Mouse (Mus musculus) intestine, embryonic 15.5 days (tissue): ENCODE measurements at regions not wholly inside any gene's neighbourhood (a gene's known extent, or its start where the extent isn't known, plus 50 kb on each side); places are given as distances from the start of the nearest gene placed in this dataset.

ENCODE experiments used
- ATAC-seq: fragments of 200-750 bp; cut with Nextera tagmentation; 2 replicates; pipeline ENCODE4 v1.8.0; 2017; ENCODE audit warnings: moderate TSS enrichment, moderate library complexity
- H3K27ac ChIP-seq: fragments of 300-500 bp; sonication (generic); 2 replicates; pipeline ENCODE4 v1.5.1; 2015; ENCODE audit warnings: mild to moderate bottlenecking, inconsistent platforms
- H3K27me3 ChIP-seq: fragments of 300-500 bp; sonication (generic); replicated peaks from 2 replicates; pipeline ENCODE4 v1.6.1; 2015; ENCODE audit warnings: inconsistent platforms
- H3K36me3 ChIP-seq: fragments of 300-500 bp; sonication (generic); 2 replicates; pipeline ENCODE4 v1.6.1; 2015; ENCODE audit warnings: inconsistent platforms
- H3K4me1 ChIP-seq: fragments of 300-500 bp; sonication (generic); replicated peaks from 2 replicates; pipeline ENCODE4 v1.6.1; 2015; ENCODE audit warnings: inconsistent platforms
- H3K4me2 ChIP-seq: fragments of 300-500 bp; sonication (generic); replicated peaks from 2 replicates; pipeline ENCODE4 v1.6.1; 2015; ENCODE audit warnings: mild to moderate bottlenecking, inconsistent platforms
- H3K4me3 ChIP-seq: fragments of 300-500 bp; sonication (generic); replicated peaks from 2 replicates; pipeline ENCODE4 v1.5.1; 2015; ENCODE audit warnings: inconsistent platforms
- H3K9ac ChIP-seq: fragments of 300-500 bp; sonication (generic); 2 replicates; pipeline ENCODE4 v1.6.1; 2015; ENCODE audit warnings: inconsistent platforms
- H3K9me3 ChIP-seq: fragments of 300-500 bp; sonication (generic); 2 replicates; pipeline ENCODE4 v1.6.1; 2016; ENCODE audit warnings: inconsistent platforms
- WGBS: fragments of 180-500 bp; shearing (Covaris S2); methylation state at CpG from one replicate; pipeline ENCODE4 v1.1.7; 2015; 5-methylcytosine and 5-hydroxymethylcytosine counted together

DNA sequence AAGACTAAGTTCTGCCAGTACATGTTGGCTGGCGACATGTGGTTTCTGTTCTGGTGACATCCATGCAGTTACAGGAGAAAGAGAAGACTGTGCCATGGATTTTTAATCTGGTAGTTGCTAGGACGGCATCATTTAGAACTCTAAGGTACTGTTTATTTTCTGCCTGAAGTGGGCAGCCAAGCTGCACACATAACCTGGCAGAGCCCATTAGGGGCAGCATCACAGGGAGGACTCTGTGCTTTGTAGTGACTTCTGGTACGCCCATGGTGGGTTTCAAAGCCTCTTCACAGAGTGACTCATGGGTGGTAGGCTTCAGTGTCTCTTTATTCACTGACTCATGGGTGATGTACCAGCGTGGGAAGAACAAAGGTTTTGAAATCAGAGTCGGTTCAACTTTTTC lies 792.8 kb downstream of the Nr2f2 start:
- ATAC-seq = no peak
- Histone ChIP-seq H3K4me3 (no peak overlapping the region), H3K27me3 (no peaks in the 10 kb centered on the region), H3K9me3 (no peaks in the 10 kb centered on the region), H3K4me1 (no peaks in the 10 kb centered on the region), H3K4me2 (no peak overlapping the region), H3K27ac (no peak overlapping the region), H3K36me3 (no peaks in the 10 kb centered on the region), H3K9ac (no peak overlapping the region)
- 77% methylated on average over 5 of the region's 5 CpGs for WGBS

DNA sequence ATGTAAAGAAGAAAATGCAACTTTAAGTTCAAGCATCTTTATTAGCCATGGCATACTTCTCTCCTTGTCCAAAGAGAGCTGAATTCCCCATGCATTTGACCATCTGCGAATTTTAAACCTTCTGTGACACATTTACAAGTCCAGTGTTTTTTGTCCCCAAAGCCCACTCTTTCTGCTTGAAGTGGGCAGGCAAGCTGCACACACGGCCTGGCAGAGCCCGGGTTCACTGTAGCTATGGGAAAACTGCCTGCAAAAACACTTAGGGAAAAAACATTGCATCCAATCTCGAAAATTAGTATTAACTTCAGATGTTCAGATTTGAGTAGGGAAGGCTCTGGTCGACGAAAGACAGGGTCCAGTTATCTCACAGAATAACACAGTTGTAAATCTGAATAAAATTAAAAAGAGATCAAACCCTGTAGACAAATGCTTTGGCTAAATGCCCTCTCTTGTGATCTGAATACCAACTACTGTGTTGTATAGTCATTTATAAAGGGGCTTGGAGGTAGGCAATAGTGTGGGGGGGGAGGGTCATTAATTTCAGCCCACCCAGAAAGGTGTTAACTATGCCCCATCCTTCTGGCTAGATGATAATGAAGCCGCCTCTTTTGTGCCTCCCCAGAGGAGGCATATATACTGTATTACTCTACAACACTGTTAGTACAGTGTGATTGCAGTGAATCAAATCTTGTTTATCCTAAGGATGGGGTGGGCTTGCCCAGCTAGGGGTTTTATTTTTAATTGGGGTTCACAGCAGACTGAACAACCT lies 793.7 kb downstream of the Nr2f2 start:
- H3K27me3 ChIP-seq = no peaks in the 10 kb centered on the region
- no peak overlapping the region for H3K27ac ChIP-seq
- ATAC-seq = no peak
- no peaks in the 10 kb centered on the region for H3K36me3 ChIP-seq
- H3K4me2 ChIP-seq = no peak overlapping the region
- H3K4me3 ChIP-seq = no peak overlapping the region
- 81% methylated on average over 7 of the region's 7 CpGs for WGBS
- H3K4me1 ChIP-seq = no peaks in the 10 kb centered on the region
- H3K9ac ChIP-seq = no peak overlapping the region
- H3K9me3 ChIP-seq = no peaks in the 10 kb centered on the region

GRCm38 (mm10) chr7:69566949-69567348 lies 799.6 kb downstream of the Nr2f2 start:
- no peak overlapping the region for H3K27ac ChIP-seq
- H3K27me3 ChIP-seq = no peaks in the 10 kb centered on the region
- H3K9ac ChIP-seq = no peak overlapping the region
- 76% methylated on average over 4 of the region's 4 CpGs for WGBS
- no peaks in the 10 kb centered on the region for H3K36me3 ChIP-seq
- H3K9me3 ChIP-seq = no peaks in the 10 kb centered on the region
- no peak overlapping the region for H3K4me3 ChIP-seq
- no peak overlapping the region for H3K4me2 ChIP-seq
- no peak for ATAC-seq
- H3K4me1 ChIP-seq = no peaks in the 10 kb centered on the region

DNA sequence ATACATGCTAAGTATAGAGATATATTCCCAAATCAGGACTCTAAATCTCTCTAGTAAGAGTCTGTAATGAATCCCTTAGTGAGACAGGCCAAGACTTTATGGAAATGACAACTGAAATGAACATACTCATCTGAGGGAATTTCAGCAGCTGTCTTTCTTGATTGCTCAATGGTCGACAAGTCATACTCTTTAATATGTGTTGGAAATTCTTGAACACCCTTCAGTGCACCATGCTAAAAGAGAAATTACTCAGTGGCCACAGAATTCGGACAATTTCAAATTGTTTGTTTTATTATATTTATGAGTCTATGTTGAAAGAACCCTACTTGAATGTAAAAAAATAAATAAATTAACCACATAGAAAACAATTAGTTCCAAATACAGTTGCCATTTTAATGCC lies 802.1 kb downstream of the Nr2f2 start:
- H3K27ac ChIP-seq = no peak overlapping the region
- no peak for ATAC-seq
- H3K27me3 ChIP-seq = no peaks in the 10 kb centered on the region
- no peaks in the 10 kb centered on the region for H3K36me3 ChIP-seq
- no peak overlapping the region for H3K9ac ChIP-seq
- H3K9me3 ChIP-seq = no peaks in the 10 kb centered on the region
- no peak overlapping the region for H3K4me2 ChIP-seq
- H3K4me3 ChIP-seq = no peak overlapping the region
- no peaks in the 10 kb centered on the region for H3K4me1 ChIP-seq
- 78% methylated on average over 2 of the region's 2 CpGs for WGBS

- 69% methylated on average over 8 of the region's 8 CpGs for WGBS
- Histone ChIP-seq H3K4me1 (no peaks in the 10 kb centered on the region), H3K4me2 (no peak overlapping the region), H3K9me3 (no peaks in the 10 kb centered on the region), H3K4me3 (no peak overlapping the region), H3K36me3 (no peaks in the 10 kb centered on the region), H3K27me3 (no peaks in the 10 kb centered on the region), H3K9ac (no peak overlapping the region), H3K27ac (no peak overlapping the region)
- no peak for ATAC-seq
Measured at GRCm38 (mm10) chr7:69554776-69555175, 805.7 kb upstream of the Arrdc4 start.

DNA sequence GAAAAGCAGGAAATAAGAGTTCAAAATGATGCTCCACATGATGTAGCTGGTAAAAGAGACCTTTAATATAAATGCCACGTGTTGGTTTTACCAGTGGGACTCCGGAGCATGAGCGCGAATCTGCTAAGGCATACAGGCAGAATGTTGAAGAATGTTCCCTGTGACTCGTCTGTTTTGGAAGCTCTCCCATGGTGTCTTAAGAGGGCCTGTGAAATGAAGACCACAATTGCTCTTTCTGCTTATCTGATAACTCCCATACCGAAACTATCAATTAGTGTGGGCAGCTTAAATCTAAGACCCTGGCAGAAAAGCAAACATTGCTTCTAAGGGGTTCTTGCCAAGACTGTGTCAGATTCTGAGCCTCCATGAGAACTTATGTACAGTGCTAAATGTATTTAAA lies 804.9 kb upstream of the Arrdc4 start:
- Histone ChIP-seq H3K36me3 (no peaks in the 10 kb centered on the region), H3K4me1 (no peaks in the 10 kb centered on the region), H3K4me3 (no peak overlapping the region), H3K27me3 (no peaks in the 10 kb centered on the region), H3K4me2 (no peak overlapping the region), H3K9ac (no peak overlapping the region), H3K27ac (no peak overlapping the region), H3K9me3 (no peaks in the 10 kb centered on the region)
- no peak for ATAC-seq
- WGBS = 59% methylated on average over 6 of the region's 6 CpGs

GRCm38 (mm10) chr7:69536072-69536471 lies 787.0 kb upstream of the Arrdc4 start:
- H3K4me1 ChIP-seq = no peaks in the 10 kb centered on the region
- ATAC-seq = no peak
- H3K36me3 ChIP-seq = no peaks in the 10 kb centered on the region
- H3K27ac ChIP-seq = no peak overlapping the region
- no peaks in the 10 kb centered on the region for H3K27me3 ChIP-seq
- H3K4me3 ChIP-seq = no peak overlapping the region
- no peaks in the 10 kb centered on the region for H3K9me3 ChIP-seq
- no peak overlapping the region for H3K9ac ChIP-seq
- WGBS = 74% methylated on average over 1 of the region's 1 CpGs
- no peak overlapping the region for H3K4me2 ChIP-seq

GRCm38 (mm10) chr7:69513966-69514365 lies 764.9 kb upstream of the Arrdc4 start:
- Histone ChIP-seq H3K9ac (no peak overlapping the region), H3K4me3 (no peak overlapping the region), H3K27ac (no peak overlapping the region), H3K4me2 (no peak overlapping the region), H3K4me1 (no peaks in the 10 kb centered on the region), H3K36me3 (no peaks in the 10 kb centered on the region), H3K27me3 (no peaks in the 10 kb centered on the region), H3K9me3 (no peaks in the 10 kb centered on the region)
- ATAC-seq = no peak
- 51% methylated on average over 2 of the region's 2 CpGs for WGBS

- Histone ChIP-seq H3K4me3 (no peak overlapping the region), H3K36me3 (no peaks in the 10 kb centered on the region), H3K9me3 (no peaks in the 10 kb centered on the region), H3K27ac (no peak overlapping the region), H3K27me3 (no peaks in the 10 kb centered on the region), H3K4me1 (no peaks in the 10 kb centered on the region), H3K9ac (no peak overlapping the region), H3K4me2 (no peak overlapping the region)
- no peak for ATAC-seq
- 69% methylated on average over 8 of the region's 8 CpGs for WGBS
Measured at GRCm38 (mm10) chr7:69510389-69510788, 761.3 kb upstream of the Arrdc4 start.

DNA sequence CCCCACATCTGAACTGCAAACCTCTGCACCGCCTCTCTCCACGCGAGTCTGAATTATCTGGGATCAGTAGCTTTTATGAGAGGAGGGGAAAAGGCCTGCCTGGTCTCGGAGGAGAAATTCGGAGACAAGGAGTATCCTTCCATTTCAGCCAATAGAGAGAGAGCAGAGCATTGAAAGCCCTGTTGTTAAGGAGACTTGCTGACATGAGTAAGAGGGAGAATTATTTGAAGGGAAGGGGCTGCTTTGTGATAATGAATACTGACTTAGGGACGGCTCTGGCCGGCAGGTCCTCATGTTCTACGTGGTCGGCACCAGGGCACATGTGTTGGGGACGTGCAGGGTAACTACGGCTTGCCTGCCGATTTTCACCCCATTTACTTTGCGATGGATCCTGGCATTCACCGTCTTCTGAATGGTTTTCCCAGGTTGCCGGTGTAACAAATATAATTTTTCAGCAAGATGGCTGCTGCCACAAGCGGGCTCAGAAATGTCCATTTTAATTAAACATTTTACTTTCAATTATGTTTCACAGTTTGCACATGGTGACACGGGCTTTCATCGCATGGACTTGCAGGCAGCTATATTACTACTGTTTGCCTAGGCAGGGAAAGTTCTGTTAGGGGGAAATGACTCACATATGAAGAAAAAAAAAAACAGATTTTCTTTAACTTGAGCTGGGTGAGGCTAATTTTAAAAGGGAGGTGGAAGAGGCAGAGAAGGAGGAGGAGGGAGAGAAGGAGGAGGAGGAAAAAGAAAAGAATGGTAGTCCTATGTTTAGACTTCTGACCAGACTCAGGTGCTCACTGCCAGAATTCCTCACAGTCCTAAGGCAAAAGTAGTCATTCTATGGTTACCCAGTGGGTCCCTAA lies 744.3 kb upstream of the Arrdc4 start:
- Histone ChIP-seq H3K9ac (no peak overlapping the region), H3K4me2 (no peak overlapping the region), H3K4me3 (no peak overlapping the region), H3K27ac (no peak overlapping the region), H3K4me1 (no peaks in the 10 kb centered on the region), H3K36me3 (no peaks in the 10 kb centered on the region), H3K9me3 (no peaks in the 10 kb centered on the region), H3K27me3 (no peaks in the 10 kb centered on the region)
- 72% methylated on average over 18 of the region's 18 CpGs for WGBS
- ATAC-seq = no peak

- Histone ChIP-seq H3K4me3 (no peak overlapping the region), H3K27me3 (no peaks in the 10 kb centered on the region), H3K9me3 (no peaks in the 10 kb centered on the region), H3K4me1 (no peaks in the 10 kb centered on the region), H3K4me2 (peak overlapping the region; percentile 36), H3K9ac (no peak overlapping the region), H3K27ac (no peak overlapping the region), H3K36me3 (no peaks in the 10 kb centered on the region)
- ATAC-seq = peak; percentile 85
- WGBS = 27% methylated on average over 16 of the region's 16 CpGs
Measured at GRCm38 (mm10) chr7:69490566-69491466, 741.8 kb upstream of the Arrdc4 start.

GRCm38 (mm10) chr7:69488630-69489029 lies 739.6 kb upstream of the Arrdc4 start:
- no peaks in the 10 kb centered on the region for H3K9me3 ChIP-seq
- no peak overlapping the region for H3K27ac ChIP-seq
- 0 out of 2 replicates have a peak, but pooled peaks cover 2% of the 10 kb centered on the region for H3K4me1 ChIP-seq
- H3K4me2 ChIP-seq = no peak overlapping the region
- no peak for ATAC-seq
- no peaks in the 10 kb centered on the region for H3K27me3 ChIP-seq
- no peaks in the 10 kb centered on the region for H3K36me3 ChIP-seq
- H3K4me3 ChIP-seq = no peak overlapping the region
- H3K9ac ChIP-seq = no peak overlapping the region
- 58% methylated on average over 6 of the region's 6 CpGs for WGBS
